Mouse (Mus musculus) liver, embryonic 14.5 days (tissue): Measurements from ENCODE around the gene Rbm8a.
A peak's percentile ranks its signal among the peaks of the same experiment; 100 is the strongest.

Source experiments
- CTCF ChIP-seq: IDR thresholded peaks from 2 replicates; pipeline ENCODE4 v1.5.1; 2016; ENCODE audit warnings: antibody characterized with exemption, low read depth, control low read depth
- EP300 ChIP-seq: IDR thresholded peaks from 2 replicates; pipeline ENCODE4 v1.6.1; 2016; ENCODE audit warnings: antibody characterized with exemption, low read depth

- peak; percentile 84 for TF ChIP-seq CTCF
- no peak for TF ChIP-seq EP300
Observed at GRCm38 (mm10) chr3:96639219-96639618, 9.5 kb downstream of the Rbm8a start.
